Mouse (Mus musculus) lung, embryonic 14.5 days (tissue): ENCODE measurements around the gene Ier5l. TPM values are rescaled to one million over a fixed set of nuclear protein-coding genes. Genes with fewer than 3 reads are reported as not detected.

Source experiments
- ATAC-seq: fragments of 200-750 bp; cut with Nextera tagmentation; 2 replicates; pipeline ENCODE4 v1.8.0; 2017; ENCODE audit warnings: mild to moderate bottlenecking, moderate TSS enrichment, moderate library complexity; ENCODE audit not compliant: insufficient read depth
- DNase-seq: peaks from one replicate; pipeline ENCODE4 v3.0.0-alpha.2; 2015
- H3K27ac ChIP-seq: fragments of 300-500 bp; sonication (generic); 2 replicates; pipeline ENCODE4 v1.5.1; 2014; ENCODE audit warnings: low read depth, mild to moderate bottlenecking, moderate library complexity
- H3K27me3 ChIP-seq: fragments of 300-500 bp; sonication (generic); 2 replicates; pipeline ENCODE4 v1.6.1; 2014; ENCODE audit warnings: low read length, control low read depth; ENCODE audit not compliant: insufficient read depth
- H3K36me3 ChIP-seq: fragments of 300-500 bp; sonication (generic); 2 replicates; pipeline ENCODE4 v1.6.1; 2014; ENCODE audit warnings: control low read depth; ENCODE audit not compliant: insufficient read depth
- H3K4me1 ChIP-seq: fragments of 300-500 bp; sonication (generic); 2 replicates; pipeline ENCODE4 v1.6.1; 2014; ENCODE audit warnings: antibody characterized with exemption, control low read depth; ENCODE audit not compliant: insufficient read depth
- H3K4me2 ChIP-seq: fragments of 300-500 bp; sonication (generic); 2 replicates; pipeline ENCODE4 v1.6.1; 2014; ENCODE audit warnings: mild to moderate bottlenecking
- H3K4me3 ChIP-seq: fragments of 300-500 bp; sonication (generic); 2 replicates; pipeline ENCODE4 v1.5.1; 2014; ENCODE audit warnings: low read depth, low read length
- H3K9ac ChIP-seq: fragments of 300-500 bp; sonication (generic); 2 replicates; pipeline ENCODE4 v1.6.1; 2014
- H3K9me3 ChIP-seq: fragments of 300-500 bp; sonication (generic); 2 replicates; pipeline ENCODE4 v1.6.1; 2016; ENCODE audit warnings: low read depth, low read length, control low read depth
- CTCF ChIP-seq: IDR thresholded peaks from 2 replicates; pipeline ENCODE4 v1.5.1; 2016; ENCODE audit warnings: antibody characterized with exemption, low read depth
- WGBS: fragments of 180-500 bp; shearing (Covaris S2); extraction: QIAGEN DNeasy Blood & Tissue Kit; methylation state at CpG from one replicate; pipeline ENCODE4 v1.1.7; 2014; 5-methylcytosine and 5-hydroxymethylcytosine counted together
- polyA plus RNA-seq: library from polyadenylated mRNA; unstranded; fragments of >200 nt; fragmentation: Nextera tagmentation; extraction: Ambion mirVana; gene quantifications from 2 replicates; pipeline ENCODE4 v1.2.1, GENCODE M21; 2014

Ier5l gene
- polyA plus RNA-seq, 1 experiment from 2014 or later = 4.9 TPM

GRCm38 (mm10) chr2:30441518-30442497, 32.2 kb downstream of the Ier5l start:
- DNase-seq (peak; percentile 92), ATAC-seq (peak; percentile 77)
- Histone ChIP-seq H3K9ac (peak overlapping the region; percentile 64), H3K4me2 (peak overlapping the region; percentile 80), H3K27ac (peak overlapping the region; percentile 100), H3K4me3 (peak overlapping the region; percentile 41), H3K9me3 (no peaks in the 10 kb centered on the region), H3K36me3 (peaks cover 68% of the 10 kb centered on the region), H3K27me3 (no peaks in the 10 kb centered on the region), H3K4me1 (peaks cover 57% of the 10 kb centered on the region)
- 3% methylated on average over 15 of the region's 15 CpGs for WGBS
- peak; percentile 7; the same call in 1 of the 2 replicates for TF ChIP-seq CTCF

DNA sequence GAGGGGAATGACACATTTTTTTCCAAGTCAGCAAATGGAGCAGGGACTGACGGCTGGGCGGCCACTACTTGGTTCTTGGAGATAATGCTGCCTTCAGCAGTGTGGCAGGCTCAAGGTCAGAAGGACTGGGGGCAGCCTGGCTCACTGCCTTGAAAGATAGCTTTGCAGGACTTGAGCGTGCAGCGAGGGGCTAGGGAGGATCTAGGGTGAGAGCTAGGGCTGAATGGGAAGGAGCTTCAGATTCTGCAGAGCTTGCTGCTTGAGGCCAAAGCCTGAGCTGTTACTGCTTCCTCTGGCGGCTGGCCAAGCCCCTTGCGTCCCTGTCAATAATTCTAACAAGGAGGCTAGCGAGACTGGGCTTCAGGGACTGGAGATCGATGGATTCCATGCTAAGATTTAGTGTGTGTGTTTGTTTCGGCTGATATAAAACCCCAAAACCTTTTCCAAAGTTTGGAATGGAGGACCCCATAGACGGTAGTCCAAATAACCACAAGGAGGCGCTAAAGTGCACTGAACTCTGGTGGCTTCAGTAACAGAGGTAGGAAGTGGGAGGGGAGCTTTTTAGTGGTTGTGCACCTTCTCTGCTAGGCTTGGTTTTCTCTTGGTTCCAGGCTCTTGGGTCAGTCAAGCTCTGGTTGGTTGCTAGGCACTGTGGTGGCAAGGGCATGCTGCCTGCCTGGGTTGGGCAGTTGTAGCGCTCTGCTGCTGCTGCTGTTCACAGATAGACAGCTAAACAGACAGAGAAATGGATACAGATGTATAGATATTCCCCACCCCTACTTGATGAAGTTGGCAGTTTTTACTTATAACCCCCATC, 33.1 kb downstream of the Ier5l start:
- Histone ChIP-seq H3K27ac (peak overlapping the region; percentile 100), H3K36me3 (peaks cover 65% of the 10 kb centered on the region), H3K4me2 (peak overlapping the region; percentile 80), H3K9ac (peak overlapping the region; percentile 45; the same call in 1 of the 2 replicates), H3K27me3 (no peaks in the 10 kb centered on the region), H3K9me3 (no peaks in the 10 kb centered on the region), H3K4me1 (peaks cover 54% of the 10 kb centered on the region), H3K4me3 (peak overlapping the region; percentile 10)
- DNase-seq (peak; percentile 97), ATAC-seq (peak; percentile 48)
- 3% methylated on average over 12 of the region's 12 CpGs for WGBS
- peak; percentile 89 for TF ChIP-seq CTCF

GRCm38 (mm10) chr2:30440211-30440700, 33.8 kb downstream of the Ier5l start:
- no peak for TF ChIP-seq CTCF
- no peak for ATAC-seq
- peak overlapping the region; percentile 100 for H3K27ac ChIP-seq
- H3K4me3 ChIP-seq = no peak overlapping the region
- no peaks in the 10 kb centered on the region for H3K27me3 ChIP-seq
- H3K9me3 ChIP-seq = no peaks in the 10 kb centered on the region
- peak overlapping the region; percentile 80; the same call in 1 of the 2 replicates for H3K4me2 ChIP-seq
- H3K36me3 ChIP-seq = peaks cover 67% of the 10 kb centered on the region
- H3K4me1 ChIP-seq = peaks cover 47% of the 10 kb centered on the region
- WGBS = 23% methylated on average over 3 of the region's 3 CpGs
- DNase-seq = peak; percentile 71
- H3K9ac ChIP-seq = peak overlapping the region; percentile 19

- Histone ChIP-seq H3K4me1 (peaks cover 42% of the 10 kb centered on the region), H3K9me3 (no peaks in the 10 kb centered on the region), H3K27ac (peak overlapping the region; percentile 100), H3K27me3 (no peaks in the 10 kb centered on the region), H3K4me2 (no peak overlapping the region), H3K9ac (peak overlapping the region; percentile 19), H3K4me3 (no peak overlapping the region), H3K36me3 (peaks cover 67% of the 10 kb centered on the region)
- ATAC-seq (no peak), DNase-seq (no peak)
- 79% methylated on average over 6 of the region's 6 CpGs for WGBS
- TF ChIP-seq CTCF = no peak
These were observed 34.4 kb downstream of the Ier5l start for GRCm38 (mm10) chr2:30439631-30440030.

DNA sequence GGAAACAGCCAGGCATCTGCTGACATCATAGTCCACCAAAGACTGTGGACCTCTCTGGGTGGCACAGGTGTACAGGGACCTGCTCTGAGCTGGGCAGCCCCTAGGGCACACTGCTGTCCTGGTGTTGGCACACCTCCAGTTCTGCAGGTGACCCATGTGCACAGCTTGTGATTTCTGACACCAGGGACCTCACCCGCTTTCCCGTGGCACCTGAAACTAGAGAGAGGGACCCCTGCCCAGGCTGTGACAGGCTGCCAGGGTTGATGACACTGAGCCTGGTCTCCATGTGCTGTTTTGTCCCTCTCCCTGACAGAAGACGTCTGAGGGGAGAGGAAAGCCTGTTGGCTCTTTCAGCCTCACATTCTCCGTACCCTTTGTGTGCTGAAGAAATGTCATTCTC, 36.2 kb downstream of the Ier5l start:
- no peak for DNase-seq
- WGBS = 89% methylated on average over 4 of the region's 4 CpGs
- Histone ChIP-seq H3K36me3 (peaks cover 68% of the 10 kb centered on the region), H3K4me3 (no peak overlapping the region), H3K4me2 (no peak overlapping the region), H3K9ac (no peak overlapping the region), H3K9me3 (no peaks in the 10 kb centered on the region), H3K27me3 (no peaks in the 10 kb centered on the region), H3K4me1 (peaks cover 27% of the 10 kb centered on the region), H3K27ac (no peak overlapping the region)
- TF ChIP-seq CTCF = no peak
- ATAC-seq = no peak

DNA sequence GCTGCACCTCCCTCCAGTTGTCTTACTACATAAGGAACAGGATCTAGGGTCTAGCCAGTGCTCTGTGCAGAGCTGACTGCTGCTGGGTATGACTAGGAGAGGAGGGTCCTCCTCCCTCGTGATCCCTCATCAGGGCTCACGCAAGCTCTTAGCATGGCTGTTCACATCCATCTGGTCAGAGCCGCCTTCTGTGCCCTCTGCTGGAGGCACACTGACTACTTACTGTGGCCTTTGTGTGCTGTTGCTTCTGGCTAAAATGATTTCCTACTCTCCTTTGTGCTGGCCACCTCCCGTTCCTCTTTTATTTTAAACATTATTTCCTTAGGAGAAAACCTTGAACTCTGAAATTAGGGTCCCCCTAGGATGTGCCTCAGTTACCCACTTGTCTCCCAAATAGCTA, 37.2 kb downstream of the Ier5l start:
- Histone ChIP-seq H3K4me1 (peaks cover 18% of the 10 kb centered on the region), H3K4me3 (no peak overlapping the region), H3K4me2 (no peak overlapping the region), H3K9me3 (no peaks in the 10 kb centered on the region), H3K36me3 (peaks cover 78% of the 10 kb centered on the region), H3K9ac (no peak overlapping the region), H3K27ac (no peak overlapping the region), H3K27me3 (no peaks in the 10 kb centered on the region)
- DNase-seq = no peak
- ATAC-seq = no peak
- TF ChIP-seq CTCF = 0 out of 2 replicates have a peak, but pooled peaks have one; percentile 1
- WGBS = 79% methylated on average over 4 of the region's 4 CpGs

DNA sequence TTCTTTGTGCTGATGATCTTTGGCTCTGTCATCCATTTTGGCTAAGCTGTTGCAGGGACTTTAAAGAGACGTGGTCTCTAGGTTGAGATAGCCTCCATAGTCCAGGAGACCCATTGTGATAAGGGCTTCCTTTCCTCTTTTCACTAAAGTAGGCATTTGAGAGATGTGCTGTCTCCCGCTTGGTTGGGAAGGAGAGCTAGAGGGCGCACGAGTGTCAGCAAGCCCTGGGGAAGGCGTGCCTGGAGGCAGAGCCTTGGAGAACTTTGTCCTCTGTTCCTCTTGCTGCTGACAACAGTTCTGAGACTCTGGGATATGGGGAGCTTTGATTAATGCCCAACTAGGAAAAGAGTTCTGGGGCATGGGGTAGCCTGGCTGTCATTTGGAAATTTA, 37.9 kb downstream of the Ier5l start:
- 0 out of 2 replicates have a peak, but pooled peaks have one; percentile 5 for ATAC-seq
- H3K9me3 ChIP-seq = no peaks in the 10 kb centered on the region
- no peak overlapping the region for H3K27ac ChIP-seq
- 72% methylated on average over 5 of the region's 5 CpGs for WGBS
- peaks cover 85% of the 10 kb centered on the region for H3K36me3 ChIP-seq
- no peak overlapping the region for H3K4me3 ChIP-seq
- H3K9ac ChIP-seq = no peak overlapping the region
- no peak overlapping the region for H3K4me2 ChIP-seq
- peaks cover 14% of the 10 kb centered on the region for H3K4me1 ChIP-seq
- peak; percentile 41 for TF ChIP-seq CTCF
- peak; percentile 61 for DNase-seq
- H3K27me3 ChIP-seq = no peaks in the 10 kb centered on the region
